Mouse (Mus musculus): ENCODE data around the gene Il31ra.

Il31ra gene

GRCm38 (mm10) chr13:112556501-112556900, 37.7 kb downstream of the Il31ra start:
- peak; percentile 15 for DNase-seq

GRCm38 (mm10) chr13:112553304-112553703, 40.9 kb downstream of the Il31ra start:
- no peak for DNase-seq

- DNase-seq: no peak
Measured at GRCm38 (mm10) chr13:112551641-112552548, 42.3 kb downstream of the Il31ra start.

GRCm38 (mm10) chr13:112541223-112541975, 52.8 kb downstream of the Il31ra start:
- DNase-seq: no peak

- no peak for DNase-seq
Measured at GRCm38 (mm10) chr13:112540616-112541015, 53.5 kb downstream of the Il31ra start.

- no peak for DNase-seq
Measured at GRCm38 (mm10) chr13:112537065-112537464, 57.1 kb downstream of the Il31ra start.

GRCm38 (mm10) chr13:112536611-112537010, 57.5 kb downstream of the Il31ra start:
- no peak for DNase-seq

GRCm38 (mm10) chr13:112533556-112533955, 60.6 kb downstream of the Il31ra start:
- peak; percentile 18 for DNase-seq

- no peak for DNase-seq
Measured at GRCm38 (mm10) chr13:112532235-112532634, 61.9 kb downstream of the Il31ra start.

- peak; percentile 70 for DNase-seq
Measured at GRCm38 (mm10) chr13:112529893-112530292, 64.3 kb downstream of the Il31ra start.

GRCm38 (mm10) chr13:112527186-112527585, 67.0 kb downstream of the Il31ra start:
- peak; percentile 66 for DNase-seq

GRCm38 (mm10) chr13:112523346-112523970, 70.7 kb downstream of the Il31ra start:
- DNase-seq: no peak

- no peak for DNase-seq
Measured at GRCm38 (mm10) chr13:112522896-112523295, 71.3 kb downstream of the Il31ra start.

GRCm38 (mm10) chr13:112522261-112522660, 71.9 kb downstream of the Il31ra start:
- DNase-seq: no peak

GRCm38 (mm10) chr13:112514546-112514945, 79.6 kb downstream of the Il31ra start:
- DNase-seq: no peak

- no peak for DNase-seq
Measured at GRCm38 (mm10) chr13:112512824-112513223, 81.3 kb downstream of the Il31ra start.

- DNase-seq: no peak
Measured at GRCm38 (mm10) chr13:112511810-112512209, 82.3 kb downstream of the Il31ra start.

GRCm38 (mm10) chr13:112511261-112511660, 82.9 kb downstream of the Il31ra start:
- no peak for DNase-seq

GRCm38 (mm10) chr13:112510437-112511212, 83.5 kb downstream of the Il31ra start:
- no peak for DNase-seq

GRCm38 (mm10) chr13:112509465-112509864, 84.7 kb downstream of the Il31ra start:
- no peak for DNase-seq

- no peak for DNase-seq
Measured at GRCm38 (mm10) chr13:112508487-112508886, 85.7 kb downstream of the Il31ra start.

- no peak for DNase-seq
Measured at GRCm38 (mm10) chr13:112507691-112508090, 86.5 kb downstream of the Il31ra start.

- no peak for DNase-seq
Measured at GRCm38 (mm10) chr13:112506766-112507165, 87.4 kb downstream of the Il31ra start.

Data from kidney, adult 11 months (tissue).